Mouse (Mus musculus) kidney, postnatal 0 days (tissue): ENCODE data around the gene 2410137M14Rik. TPM values are rescaled to one million over a fixed set of nuclear protein-coding genes. Genes with fewer than 3 reads are reported as not detected.
"Not testable (repeated sequence)": the region's sequence is repeated elsewhere in the genome, so short reads cannot be mapped to it uniquely, and the experiment has no call there.

ENCODE experiments used
- ATAC-seq: fragments of 200-750 bp; cut with Nextera tagmentation; replicated peaks from 2 replicates; pipeline ENCODE4 v1.8.0; 2017; ENCODE audit warnings: low read depth, moderate number of reproducible peaks, moderate TSS enrichment, moderate library complexity; ENCODE audit not compliant: low FRiP score
- DNase-seq: peaks from one replicate; pipeline ENCODE4 v3.0.0-alpha.2; 2016; ENCODE audit warnings: low spot score
- H3K27ac ChIP-seq: fragments of 300-500 bp; sonication (generic); 2 replicates; pipeline ENCODE4 v1.5.1; 2014; ENCODE audit warnings: mild to moderate bottlenecking
- H3K27me3 ChIP-seq: fragments of 300-500 bp; sonication (generic); 2 replicates; pipeline ENCODE4 v1.6.1; 2014; ENCODE audit warnings: low read length, mixed read lengths; ENCODE audit not compliant: insufficient read depth
- H3K36me3 ChIP-seq: fragments of 300-500 bp; sonication (generic); 2 replicates; pipeline ENCODE4 v1.6.1; 2014; ENCODE audit warnings: low read length, mixed read lengths; ENCODE audit not compliant: insufficient read depth
- H3K4me1 ChIP-seq: fragments of 300-500 bp; sonication (generic); replicated peaks from 2 replicates; pipeline ENCODE4 v1.6.1; 2014; ENCODE audit warnings: antibody characterized with exemption, low read length, mixed read lengths; ENCODE audit not compliant: insufficient read depth
- H3K4me2 ChIP-seq: fragments of 300-500 bp; sonication (generic); 2 replicates; pipeline ENCODE4 v1.6.1; 2014; ENCODE audit warnings: mild to moderate bottlenecking, low read length, moderate library complexity, mixed read lengths
- H3K4me3 ChIP-seq: fragments of 300-500 bp; sonication (generic); replicated peaks from 2 replicates; pipeline ENCODE4 v1.5.1; 2014; ENCODE audit warnings: low read depth, low read length
- H3K9ac ChIP-seq: fragments of 300-500 bp; sonication (generic); 2 replicates; pipeline ENCODE4 v1.6.1; 2014; ENCODE audit warnings: low read depth, low read length
- H3K9me3 ChIP-seq: fragments of 300-500 bp; sonication (generic); replicated peaks from 2 replicates; pipeline ENCODE4 v1.6.1; 2016; ENCODE audit warnings: low read length, inconsistent platforms, mixed read lengths
- CTCF ChIP-seq: IDR thresholded peaks from 2 replicates; pipeline ENCODE4 v1.5.1; 2016; ENCODE audit warnings: antibody characterized with exemption, low read depth, mild to moderate bottlenecking, moderate library complexity
- WGBS: fragments of 180-500 bp; shearing (Covaris S2); extraction: QIAGEN DNeasy Blood & Tissue Kit; methylation state at CpG from one replicate; pipeline ENCODE4 v1.1.7; 2014; 5-methylcytosine and 5-hydroxymethylcytosine counted together
- polyA plus RNA-seq: library from polyadenylated mRNA; unstranded; fragments of >200 nt; fragmentation: Nextera tagmentation; extraction: Ambion mirVana; gene quantifications from 2 replicates; pipeline ENCODE4 v1.2.1, GENCODE M21; 2015

2410137M14Rik gene
- polyA plus RNA-seq, 1 experiment from 2014 or later: not detected

GRCm38 (mm10) chr17:36997033-36997735 is 16.1 kb upstream of the 2410137M14Rik start:
- H3K27ac ChIP-seq: no peak overlapping the region
- H3K4me1 ChIP-seq: no peaks in the 10 kb centered on the region
- peak; percentile 91 for TF ChIP-seq CTCF
- no peaks in the 10 kb centered on the region for H3K36me3 ChIP-seq
- H3K9ac ChIP-seq: no peak overlapping the region
- DNase-seq: peak; percentile 91
- no peak for ATAC-seq
- no peaks in the 10 kb centered on the region for H3K9me3 ChIP-seq
- no peaks in the 10 kb centered on the region for H3K27me3 ChIP-seq
- H3K4me3 ChIP-seq: no peak overlapping the region
- no peak overlapping the region for H3K4me2 ChIP-seq
- 17% methylated on average over 7 of the region's 7 CpGs for WGBS

DNA sequence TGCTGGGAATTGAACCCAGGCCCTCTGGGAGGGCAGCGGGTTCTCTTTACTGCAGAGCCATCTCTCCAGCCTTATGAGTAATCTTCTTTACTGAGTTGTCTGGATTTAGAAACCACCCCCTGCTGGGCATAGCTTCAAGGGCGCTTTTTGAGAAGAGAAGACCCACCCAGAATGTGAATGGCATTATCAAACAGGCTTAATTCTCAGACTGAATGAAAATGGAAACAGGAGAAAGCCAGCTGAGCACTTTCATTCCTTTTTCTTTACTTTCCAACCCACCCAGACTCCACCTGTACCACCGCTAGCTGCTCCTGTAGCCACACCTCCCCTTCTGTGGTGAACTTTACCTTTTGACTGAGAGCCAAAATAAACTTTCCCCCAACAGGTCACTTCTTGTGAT is 14.4 kb upstream of the 2410137M14Rik start:
- Histone ChIP-seq H3K36me3 (no peaks in the 10 kb centered on the region), H3K4me2 (no peak overlapping the region), H3K4me3 (no peak overlapping the region), H3K27ac (no peak overlapping the region), H3K9ac (no peak overlapping the region), H3K27me3 (no peaks in the 10 kb centered on the region), H3K4me1 (no peaks in the 10 kb centered on the region), H3K9me3 (no peaks in the 10 kb centered on the region)
- WGBS: 65% methylated on average over 3 of the region's 3 CpGs
- ATAC-seq (no peak), DNase-seq (no peak)
- TF ChIP-seq CTCF: no peak

DNA sequence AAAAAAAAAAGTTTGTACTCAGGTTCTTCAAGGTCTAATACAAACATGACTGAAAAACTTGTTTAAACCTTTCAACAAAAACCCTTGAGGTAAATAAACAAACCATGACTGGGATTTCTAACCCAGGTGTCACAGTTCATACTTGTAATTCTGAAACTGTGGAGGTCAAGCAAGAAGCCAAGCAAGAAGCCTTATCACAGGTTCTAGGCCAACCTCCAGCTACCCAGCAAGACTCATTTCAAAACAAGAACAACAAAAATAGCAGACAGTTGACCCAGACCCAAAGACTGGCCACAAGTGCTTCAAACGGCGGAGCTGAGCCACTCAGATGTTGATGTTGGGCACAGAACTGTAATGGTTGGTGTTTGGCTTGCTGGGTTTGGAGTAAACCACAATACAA is 13.5 kb upstream of the 2410137M14Rik start:
- 86% methylated on average over 2 of the region's 2 CpGs for WGBS
- no peak overlapping the region for H3K27ac ChIP-seq
- H3K27me3 ChIP-seq: no peaks in the 10 kb centered on the region
- DNase-seq (no peak), ATAC-seq (no peak)
- H3K4me3 ChIP-seq: no peak overlapping the region
- no peaks in the 10 kb centered on the region for H3K36me3 ChIP-seq
- H3K4me2 ChIP-seq: no peak overlapping the region
- no peak overlapping the region for H3K9ac ChIP-seq
- no peaks in the 10 kb centered on the region for H3K4me1 ChIP-seq
- H3K9me3 ChIP-seq: no peaks in the 10 kb centered on the region
- TF ChIP-seq CTCF: no peak

GRCm38 (mm10) chr17:36993770-36994325 is 12.8 kb upstream of the 2410137M14Rik start:
- no peaks in the 10 kb centered on the region for H3K4me1 ChIP-seq
- no peaks in the 10 kb centered on the region for H3K9me3 ChIP-seq
- no peak overlapping the region for H3K4me2 ChIP-seq
- TF ChIP-seq CTCF: no peak
- DNase-seq: no peak
- ATAC-seq: no peak
- H3K27me3 ChIP-seq: 0 out of 2 replicates have a peak, but pooled peaks cover under 1% of the 10 kb centered on the region
- 91% methylated on average over 4 of the region's 4 CpGs for WGBS
- no peak overlapping the region for H3K27ac ChIP-seq
- no peak overlapping the region for H3K4me3 ChIP-seq
- H3K36me3 ChIP-seq: no peaks in the 10 kb centered on the region
- no peak overlapping the region for H3K9ac ChIP-seq

GRCm38 (mm10) chr17:36992336-36993104 is 11.5 kb upstream of the 2410137M14Rik start:
- H3K4me3 ChIP-seq: no peak overlapping the region
- H3K9ac ChIP-seq: no peak overlapping the region
- H3K36me3 ChIP-seq: no peaks in the 10 kb centered on the region
- no peak for DNase-seq
- no peaks in the 10 kb centered on the region for H3K4me1 ChIP-seq
- H3K27me3 ChIP-seq: peaks cover 10% of the 10 kb centered on the region; the same call in 1 of the 2 replicates
- 64% methylated on average over 3 of the region's 3 CpGs for WGBS
- H3K27ac ChIP-seq: no peak overlapping the region
- no peak for ATAC-seq
- no peaks in the 10 kb centered on the region for H3K9me3 ChIP-seq
- TF ChIP-seq CTCF: no peak
- no peak overlapping the region for H3K4me2 ChIP-seq

DNA sequence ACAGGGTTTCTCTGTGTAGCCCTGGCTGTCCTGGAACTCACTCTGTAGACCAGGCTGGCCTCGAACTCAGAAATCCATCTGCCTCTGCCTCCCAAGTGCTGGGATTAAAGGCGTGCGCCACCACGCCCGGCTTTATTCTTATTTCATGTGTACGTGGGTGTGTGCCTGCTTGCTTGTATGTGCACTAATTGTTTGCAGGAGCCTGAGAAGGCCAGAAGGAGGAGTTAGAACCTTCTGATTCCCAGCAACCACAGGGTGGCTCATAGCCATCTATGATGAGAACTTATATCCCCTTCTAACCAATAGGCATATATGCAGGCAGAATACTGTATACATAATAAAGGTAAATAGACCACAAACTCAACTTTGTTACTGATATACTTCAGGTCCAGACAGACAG is 9.6 kb upstream of the 2410137M14Rik start:
- ATAC-seq, H3K9me3 ChIP-seq, H3K9ac ChIP-seq, H3K4me1 ChIP-seq, H3K4me2 ChIP-seq, DNase-seq, H3K36me3 ChIP-seq, H3K27ac ChIP-seq, H3K4me3 ChIP-seq: not testable (repeated sequence)
- H3K27me3 ChIP-seq: peaks cover 10% of the 10 kb centered on the region; the same call in 1 of the 2 replicates
- WGBS: 93% methylated on average over 6 of the region's 6 CpGs
